Mouse (Mus musculus): ENCODE results near the gene 1700015F17Rik.

DNA sequence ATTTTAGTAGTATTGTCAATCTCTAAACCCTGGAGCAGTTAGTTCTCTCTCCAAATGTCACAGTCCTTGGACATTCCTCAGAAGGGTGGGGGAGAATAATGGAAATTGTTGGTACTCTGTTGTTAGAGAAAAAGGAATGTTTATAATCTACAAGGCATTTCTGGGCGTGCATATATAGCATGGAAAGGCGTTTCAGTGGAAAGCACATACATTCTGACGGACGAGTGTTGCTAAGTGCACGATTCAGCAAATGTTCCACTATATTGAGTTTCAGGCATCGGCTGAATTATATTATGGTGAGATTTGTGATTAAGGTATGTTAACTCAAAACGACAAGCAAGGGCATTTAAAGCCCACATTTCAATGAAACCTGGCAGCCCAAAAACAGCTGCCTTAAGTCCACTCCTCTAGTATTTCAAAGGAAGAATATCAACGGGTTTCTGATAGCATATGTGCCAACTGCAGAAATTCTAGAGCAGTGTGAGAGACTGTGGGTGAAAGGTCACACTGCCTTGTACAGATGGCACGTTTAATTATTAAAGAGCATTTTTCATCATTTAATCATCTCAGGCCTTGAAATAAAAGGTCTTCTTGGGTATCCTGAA lies 4.4 kb upstream of the 1700015F17Rik start:
- TF ChIP-seq GATA1 (IDR thresholded peaks at IDR 0.05; ENCODE audit: low read length) (no peak), TAL1 (IDR thresholded peaks at IDR 0.05; ENCODE audit: low read length) (no peak)

All from erythroblast, embryonic 14.5 days (primary cell).